Mouse (Mus musculus) adrenal gland, adult (tissue): ENCODE measurements at regions not wholly inside any gene's neighbourhood (a gene's known extent, or its start where the extent isn't known, plus 50 kb on each side); places are given as distances from the start of the nearest gene placed in this dataset.

Experiments used
- DNase-seq, 2 experiments: peaks; one replicate each; pipeline ENCODE4 v3.0.0; 2022 to 2023; ENCODE audit warnings: low spot score in 1 of 2; ENCODE audit not compliant: inconsistent age in 2 of 2

GRCm38 (mm10) chr7:83075159-83075952 lies 208.2 kb downstream of the Mex3b start:
- no peak for DNase-seq

DNA sequence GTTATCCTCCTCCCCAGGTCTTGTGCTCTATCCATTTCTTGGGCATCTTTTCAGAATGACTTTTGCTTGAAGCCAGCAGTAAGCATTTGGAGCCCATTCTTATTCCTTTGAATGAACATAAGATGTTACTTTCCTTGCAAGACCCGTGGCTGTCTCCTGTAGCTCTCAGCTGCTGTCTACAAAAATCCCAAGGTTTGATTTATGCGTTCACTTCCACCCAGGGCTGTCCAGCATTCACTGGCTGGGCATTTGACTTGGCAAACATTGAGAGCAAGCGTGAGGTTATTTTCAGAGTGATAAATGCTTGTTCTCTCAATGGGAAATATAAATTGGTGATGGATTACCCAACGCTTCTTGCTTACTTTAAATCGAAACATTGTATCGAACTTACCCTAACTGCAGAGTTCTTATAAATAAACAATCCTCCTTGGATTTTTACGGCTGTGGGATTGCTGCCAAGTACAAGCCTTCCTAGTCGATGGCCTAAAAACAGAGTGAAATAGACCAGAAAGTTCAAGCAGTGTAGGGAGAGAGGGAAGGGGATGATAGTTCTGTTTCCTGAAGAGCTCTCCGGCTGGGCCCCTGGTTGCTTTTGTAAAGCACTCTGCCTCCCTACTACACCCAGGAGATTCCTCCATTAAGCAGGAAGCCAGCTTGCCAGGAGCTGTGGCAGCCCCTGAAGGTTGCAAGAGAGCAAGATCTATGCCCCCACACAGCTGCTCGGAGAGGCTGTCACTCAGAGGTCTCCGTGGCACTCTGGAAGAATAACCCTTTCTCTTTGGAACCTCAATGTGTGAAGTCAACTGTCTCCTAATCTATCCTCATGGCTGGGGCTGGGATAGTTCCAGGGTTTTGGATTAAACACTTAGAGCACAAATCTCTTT lies 210.1 kb downstream of the Mex3b start:
- peak in 1 of 2 experiments; percentile 23 for DNase-seq

GRCm38 (mm10) chr7:83077919-83078265 lies 210.8 kb downstream of the Mex3b start:
- no peak for DNase-seq

GRCm38 (mm10) chr7:83078695-83079094 lies 211.6 kb downstream of the Mex3b start:
- DNase-seq = no peak

DNA sequence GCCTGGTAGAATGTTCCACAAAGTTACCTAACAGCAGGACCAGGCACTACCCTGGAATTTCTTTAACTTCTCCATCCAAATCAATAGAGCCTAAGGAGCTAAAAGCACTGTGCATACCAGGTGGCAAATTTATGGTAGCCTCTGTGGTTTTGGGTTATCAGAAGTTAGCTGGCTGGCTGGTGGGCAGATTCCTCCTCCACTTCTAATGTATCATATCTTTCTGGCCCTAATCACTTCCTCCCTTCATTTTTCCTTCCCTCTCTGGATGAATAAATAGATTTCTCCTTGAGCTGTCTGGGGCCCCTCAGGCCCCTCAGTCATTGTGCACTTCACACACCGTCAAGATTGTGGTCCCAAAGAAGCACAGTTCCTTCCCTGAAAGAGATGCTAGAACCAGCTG lies 212.7 kb downstream of the Mex3b start:
- no peak for DNase-seq

DNA sequence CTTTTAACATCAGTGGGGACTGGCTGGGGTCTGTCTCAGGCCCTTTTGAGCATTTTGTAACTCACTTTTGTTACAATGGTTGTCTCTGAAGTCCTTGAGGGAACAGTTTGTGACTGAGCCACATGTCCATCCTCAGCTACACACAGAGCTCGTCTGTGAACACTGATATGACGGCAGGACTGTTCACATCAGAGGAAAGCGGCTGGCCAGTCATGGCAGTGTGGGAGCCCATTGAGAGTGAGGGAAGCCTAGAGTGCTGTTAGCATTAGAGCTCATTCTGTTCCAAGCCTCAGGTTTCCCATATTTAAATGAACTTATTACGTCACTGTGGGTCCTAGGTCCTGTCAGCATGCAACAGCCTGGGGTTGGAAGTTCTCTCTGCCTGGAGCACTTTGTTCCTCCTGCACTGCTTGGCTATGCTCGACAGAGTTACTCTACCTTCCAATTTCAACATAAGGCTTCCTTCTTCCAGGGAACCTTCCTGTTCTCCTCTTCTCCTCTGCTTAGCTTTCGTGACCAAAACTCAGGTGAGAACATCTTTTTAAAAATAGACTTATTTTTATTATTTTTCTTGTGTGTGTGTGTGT lies 217.5 kb downstream of the Mex3b start:
- no peak for DNase-seq

GRCm38 (mm10) chr7:83085547-83086158 lies 218.5 kb downstream of the Mex3b start:
- DNase-seq = no peak

GRCm38 (mm10) chr7:83087408-83087807 lies 220.3 kb downstream of the Mex3b start:
- DNase-seq = no peak

DNA sequence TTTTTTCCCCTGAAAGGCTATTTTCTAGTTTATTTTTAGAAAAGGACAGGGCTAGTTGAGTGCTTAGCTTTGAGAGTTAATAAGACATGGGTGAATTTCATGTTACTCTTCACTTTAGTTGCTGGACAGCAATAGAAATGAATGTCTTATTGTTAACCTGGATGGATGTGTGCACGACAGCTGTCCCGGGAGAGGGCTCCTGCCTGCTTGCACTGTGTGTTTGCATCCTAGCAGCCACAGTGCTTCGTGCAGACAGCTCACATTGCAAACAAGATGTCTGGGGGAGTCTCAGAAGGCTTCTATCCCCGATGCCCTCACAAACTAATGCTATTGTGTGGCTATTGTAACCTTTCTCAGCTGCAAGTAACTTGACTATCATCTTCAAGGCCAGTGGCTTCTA lies 221.0 kb downstream of the Mex3b start:
- DNase-seq = no peak

DNA sequence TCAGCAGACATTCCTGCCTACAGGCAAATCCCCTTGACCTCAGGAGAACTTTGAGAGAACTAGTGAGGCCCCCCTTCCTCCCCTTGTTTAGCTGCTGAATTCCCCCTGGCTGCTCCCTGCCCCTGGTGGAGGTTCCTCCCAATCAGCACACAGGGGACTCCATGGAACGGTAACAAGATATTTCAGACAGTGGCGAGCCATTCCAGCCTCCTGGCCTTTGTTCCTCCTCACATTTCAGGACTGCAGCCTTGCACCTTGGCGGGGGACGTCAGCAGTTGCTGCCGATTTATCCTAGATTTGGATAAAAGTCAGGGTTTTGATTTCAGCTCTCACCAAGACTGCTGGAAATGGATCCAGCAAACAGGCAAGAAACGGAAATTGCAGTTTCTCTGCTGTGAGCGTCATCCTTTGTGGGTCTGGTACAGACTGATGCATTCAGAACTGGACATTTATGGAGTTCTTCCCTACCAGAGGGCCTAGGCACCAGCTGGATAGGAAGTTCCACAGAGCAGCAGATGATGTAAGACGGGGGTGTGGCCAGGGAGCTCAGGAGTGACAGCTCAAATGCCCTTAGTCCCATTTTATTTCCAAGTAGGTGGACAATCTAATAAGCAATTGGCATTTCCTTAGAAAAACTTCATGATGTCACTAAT lies 222.3 kb downstream of the Mex3b start:
- no peak for DNase-seq

DNA sequence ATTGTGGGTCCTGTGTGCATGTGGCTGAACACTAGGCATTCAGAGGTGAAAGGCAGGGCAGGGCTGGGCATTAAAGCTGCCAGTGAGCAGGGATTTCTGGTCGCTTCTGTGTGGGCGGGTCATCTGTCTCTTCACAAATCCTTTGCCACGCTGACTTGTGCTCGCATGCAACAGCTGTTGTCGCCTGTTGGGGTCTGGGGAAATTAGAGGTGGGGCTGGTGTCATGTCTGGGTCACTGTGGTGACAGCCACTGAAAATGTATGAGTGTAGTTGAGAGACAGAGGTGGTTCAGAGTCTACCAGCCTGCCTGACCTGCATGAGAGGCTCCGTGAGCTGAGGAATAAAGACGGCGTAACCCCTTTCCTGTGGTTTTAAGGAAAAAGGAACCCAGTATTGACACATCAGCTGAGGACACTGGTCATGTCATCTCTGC lies 226.8 kb downstream of the Mex3b start:
- DNase-seq = no peak

GRCm38 (mm10) chr7:83094899-83095298 lies 227.8 kb downstream of the Mex3b start:
- DNase-seq = no peak

DNA sequence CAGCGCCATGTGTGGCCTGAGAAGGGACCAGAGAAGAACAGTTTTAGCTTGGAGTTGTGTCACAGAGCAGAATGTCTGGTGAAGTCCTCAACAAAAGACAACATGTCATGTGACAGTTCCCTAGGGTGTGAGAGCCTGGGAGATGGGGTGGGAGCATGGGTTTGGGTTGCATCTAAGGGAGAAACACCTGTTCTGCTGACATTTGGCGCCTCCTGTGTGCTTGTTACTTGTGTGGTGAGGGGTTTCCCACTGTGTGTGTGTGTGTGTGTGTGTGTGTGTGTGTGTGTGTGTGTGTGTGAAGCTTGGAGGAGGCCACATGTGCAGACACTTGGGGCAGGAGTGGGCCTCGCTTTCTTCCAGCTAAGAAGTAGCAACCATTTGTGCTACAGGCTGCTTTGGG lies 228.5 kb downstream of the Mex3b start:
- DNase-seq = no peak

DNA sequence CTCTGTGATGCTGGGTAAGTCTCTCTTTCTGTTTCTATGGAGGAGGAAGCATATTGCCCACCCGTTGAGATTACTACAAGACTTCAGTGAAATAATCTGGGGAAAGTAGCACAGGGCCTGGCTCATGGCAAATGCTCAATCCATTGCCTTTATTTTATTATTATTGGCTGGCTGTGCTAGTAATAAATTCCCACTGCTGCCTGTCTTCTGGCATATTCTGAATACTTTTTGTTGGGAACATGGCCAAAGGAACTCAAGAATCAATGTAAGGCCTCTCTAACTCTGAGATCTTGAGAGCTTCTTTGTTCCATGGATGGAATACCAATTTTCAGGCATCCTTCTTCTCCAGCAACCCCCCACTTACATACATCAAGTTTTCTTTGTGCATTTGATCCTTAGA lies 237.3 kb downstream of the Mex3b start:
- no peak for DNase-seq

DNA sequence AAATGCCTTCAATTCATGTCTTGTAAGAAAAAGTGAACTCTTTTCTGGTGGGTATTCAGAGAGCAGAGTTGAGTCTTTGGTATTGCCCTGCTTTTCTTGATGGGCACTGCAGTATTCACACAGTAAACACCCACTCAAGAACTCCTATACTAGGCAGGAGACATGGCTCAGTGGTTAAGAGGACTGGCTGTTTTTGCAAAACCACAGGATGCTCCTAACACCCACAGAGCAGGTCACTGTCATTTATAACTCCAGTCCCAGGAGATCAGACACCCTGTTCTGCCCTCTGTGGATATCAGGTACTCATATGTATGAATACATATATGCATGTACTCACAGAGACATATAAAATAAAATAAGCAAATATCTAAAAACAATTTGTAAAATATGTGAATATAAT lies 238.5 kb downstream of the Mex3b start:
- DNase-seq = no peak

- no peak for DNase-seq
These were observed 244.2 kb downstream of the Mex3b start for GRCm38 (mm10) chr7:83111217-83111823.

GRCm38 (mm10) chr7:83116487-83116886 lies 249.4 kb downstream of the Mex3b start:
- DNase-seq = no peak

GRCm38 (mm10) chr7:83117065-83117464 lies 249.9 kb downstream of the Mex3b start:
- DNase-seq = no peak

GRCm38 (mm10) chr7:83126196-83126595 lies 259.1 kb downstream of the Mex3b start:
- DNase-seq = no peak

DNA sequence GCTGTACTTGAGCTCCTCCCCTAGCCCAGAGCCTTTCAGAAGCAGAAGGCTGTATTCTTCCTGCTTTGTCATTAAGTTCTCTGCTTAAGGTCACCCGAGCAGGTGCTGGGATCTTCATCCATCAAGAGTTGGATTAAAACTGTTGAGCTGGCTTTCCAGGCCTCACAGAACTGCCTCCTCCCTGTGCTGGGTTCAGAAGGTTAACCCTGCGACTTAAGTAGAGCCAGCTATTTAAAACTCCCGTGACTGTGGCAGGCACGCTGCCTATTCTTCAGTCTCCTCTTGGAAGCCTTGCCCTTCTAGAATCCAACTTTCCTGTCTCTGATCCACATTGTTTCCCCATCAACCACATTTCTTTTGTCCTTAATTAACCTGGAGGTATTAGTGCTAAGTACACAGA lies 273.1 kb downstream of the Mex3b start:
- DNase-seq = no peak

DNA sequence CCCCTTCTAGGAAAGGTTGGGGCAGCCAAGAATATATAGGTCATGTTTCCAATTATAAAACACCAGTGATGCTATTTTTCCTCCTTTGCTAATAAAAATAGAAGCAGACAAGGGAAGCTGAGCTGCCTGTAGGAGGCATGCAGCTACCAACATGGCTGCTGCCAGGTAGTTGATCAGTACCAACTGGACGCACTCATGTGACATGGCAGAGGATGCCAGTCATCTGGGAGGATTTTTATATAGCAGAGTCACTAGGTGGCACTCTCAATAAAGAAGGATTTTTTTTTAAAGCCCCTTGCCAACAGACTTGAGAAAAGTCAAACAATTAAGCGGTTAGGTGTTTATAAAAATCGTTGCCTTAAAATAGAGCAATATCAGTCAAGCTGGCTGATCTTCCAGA lies 273.5 kb downstream of the Mex3b start:
- DNase-seq = no peak
